Mouse (Mus musculus) lung, adult 2 months (tissue): ENCODE data around the gene Arhgap27. TPM values are rescaled to one million over a fixed set of nuclear protein-coding genes. Genes with fewer than 3 reads are reported as not detected.

Experiments used
- DNase-seq: peaks from one replicate; pipeline ENCODE4 v3.0.0; 2022
- H3K4me1 ChIP-seq: fragments of 200-500 bp; 2 replicates; pipeline ENCODE4 v1.6.1; 2011; ENCODE audit warnings: low read length; ENCODE audit not compliant: control insufficient read depth, insufficient read depth
- H3K4me3 ChIP-seq: fragments of 200-500 bp; replicated peaks from 2 replicates; pipeline ENCODE3; 2011; ENCODE audit warnings: low read depth, mild to moderate bottlenecking, control low read depth, low read length; ENCODE audit errors: extremely low read depth
- CTCF ChIP-seq: fragments of 200-500 bp; IDR thresholded peaks from 2 replicates; pipeline ENCODE4 v1.5.1; 2011; ENCODE audit warnings: mild to moderate bottlenecking, low read length, control low read depth; ENCODE audit not compliant: insufficient read depth
- POLR2A ChIP-seq: fragments of 200-500 bp; IDR thresholded peaks from 2 replicates; pipeline ENCODE4 v1.6.1; 2011; ENCODE audit warnings: low read depth, mild to moderate bottlenecking, control low read depth, low read length, borderline replicate concordance; ENCODE audit errors: extremely low read depth
- WGBS: fragments of 180-500 bp; shearing (Covaris S2); methylation state at CpG from one replicate; pipeline ENCODE4 v1.1.7; 2018; 5-methylcytosine and 5-hydroxymethylcytosine counted together
- polyA plus RNA-seq: library from polyadenylated mRNA; depleted of rRNA; stranded (reverse); fragments of >200 nt; gene quantifications from 2 replicates; pipeline ENCODE4 v1.2.3, GENCODE M21; 2012

Gene Arhgap27
- polyA plus RNA-seq, 1 experiment: 71.4 TPM

DNA sequence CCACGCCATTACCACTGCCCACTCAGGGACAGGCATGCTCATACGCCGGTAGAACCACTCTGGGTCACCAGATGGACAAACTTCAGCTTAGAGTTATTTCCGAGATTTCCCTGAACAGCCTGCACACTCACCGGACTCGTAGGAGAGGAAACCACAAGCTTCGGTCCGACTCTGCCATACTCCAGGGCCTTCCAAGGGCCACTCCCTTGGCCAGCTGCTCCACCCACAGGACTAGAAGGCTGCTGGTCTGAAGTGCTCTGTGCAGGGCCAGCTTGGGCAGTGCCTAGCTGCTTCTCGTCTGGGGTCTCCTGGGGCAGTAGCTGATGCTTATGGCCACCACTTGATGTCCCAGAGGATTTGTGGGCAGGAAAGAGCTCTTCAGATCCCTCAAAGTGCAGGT, 23.3 kb upstream of the Arhgap27 start:
- WGBS: 63% methylated on average over 9 of the region's 9 CpGs
- peak; percentile 60 for DNase-seq
- Histone ChIP-seq H3K4me1 (peaks cover 20% of the 10 kb centered on the region), H3K4me3 (peak overlapping the region; percentile 12)
- TF ChIP-seq CTCF: no peak
- TF ChIP-seq POLR2A: peak; percentile 32; the same call in 1 of the 2 replicates

DNA sequence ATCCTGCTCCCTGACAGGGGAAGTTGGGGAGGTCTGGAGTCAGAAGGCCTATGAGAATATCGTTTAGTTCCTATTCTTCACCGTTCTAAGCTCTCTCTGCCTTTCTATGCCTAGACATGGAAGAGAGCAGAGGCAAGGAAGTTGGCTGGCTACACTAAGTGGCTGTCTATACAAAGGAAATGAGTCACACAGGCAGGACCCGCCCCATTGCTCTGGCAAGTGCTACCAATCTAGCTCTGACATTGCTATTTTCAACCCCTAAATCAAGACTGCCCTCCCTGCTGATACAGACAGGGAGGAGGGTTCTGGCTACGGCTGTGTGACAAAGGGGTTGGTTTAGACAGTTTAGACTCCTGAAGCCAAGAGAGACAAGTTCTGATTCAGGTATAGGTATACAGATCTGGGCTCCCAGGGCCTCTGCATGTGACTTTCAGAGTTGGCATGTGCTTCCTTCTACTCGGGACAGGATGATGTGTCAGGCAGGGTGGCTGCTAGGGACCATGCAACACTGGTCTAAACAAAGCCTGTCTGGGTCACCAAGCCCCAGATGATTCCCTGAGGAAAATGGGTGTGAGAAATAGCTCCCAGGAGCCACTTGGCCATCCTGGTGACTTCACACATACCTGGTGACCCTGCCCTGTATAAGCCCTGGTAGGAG, 18.6 kb upstream of the Arhgap27 start:
- TF ChIP-seq POLR2A (no peak), CTCF (no peak)
- 3% methylated on average over 5 of the region's 5 CpGs for WGBS
- peak; percentile 73 for DNase-seq
- Histone ChIP-seq H3K4me1 (peaks cover 24% of the 10 kb centered on the region), H3K4me3 (no peak overlapping the region)

DNA sequence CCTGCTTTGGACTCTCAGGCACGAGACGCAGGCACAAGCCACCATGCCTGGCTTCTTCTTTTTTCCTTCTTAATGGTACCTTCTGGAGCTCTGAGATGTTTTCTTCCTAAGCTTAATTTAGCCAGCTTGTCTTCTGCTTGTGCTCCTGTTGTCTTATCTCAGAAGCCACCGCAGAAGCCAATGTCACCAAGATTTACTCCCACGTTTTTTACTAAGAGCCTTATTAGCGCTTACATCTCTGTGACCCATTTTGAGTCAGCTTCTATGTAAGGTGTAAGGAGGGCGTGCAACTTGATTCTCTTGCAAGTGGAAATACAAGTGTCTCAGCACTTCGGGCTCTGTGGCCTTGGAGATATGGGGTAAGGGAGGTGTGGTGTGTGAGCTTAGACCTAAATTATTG, 18.0 kb upstream of the Arhgap27 start:
- peaks cover 21% of the 10 kb centered on the region for H3K4me1 ChIP-seq
- H3K4me3 ChIP-seq: no peak overlapping the region
- DNase-seq: no peak
- WGBS: 64% methylated on average over 7 of the region's 7 CpGs
- no peak for TF ChIP-seq CTCF
- TF ChIP-seq POLR2A: no peak

DNA sequence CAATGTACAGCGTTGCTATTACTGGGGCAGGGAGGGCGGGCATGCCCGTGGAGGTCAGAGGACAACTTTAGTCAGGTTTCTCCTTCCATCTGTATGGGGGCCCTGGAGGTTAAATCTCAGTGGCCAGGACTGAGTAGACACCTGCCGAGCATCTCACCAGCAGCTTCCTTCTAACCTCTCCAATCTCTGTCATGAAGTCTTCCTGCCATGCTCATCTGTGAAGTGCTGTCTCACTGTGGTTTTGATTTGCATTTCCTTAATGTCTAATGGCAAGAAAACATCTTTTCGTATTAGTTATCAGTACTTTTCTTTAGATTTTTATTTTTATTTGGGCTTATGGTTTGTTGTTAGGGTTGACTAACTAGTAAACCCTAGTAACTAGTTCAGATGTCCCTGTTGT, 17.0 kb upstream of the Arhgap27 start:
- WGBS: 89% methylated on average over 5 of the region's 5 CpGs
- no peak overlapping the region for H3K4me3 ChIP-seq
- DNase-seq: no peak
- no peak for TF ChIP-seq CTCF
- H3K4me1 ChIP-seq: peaks cover 23% of the 10 kb centered on the region

DNA sequence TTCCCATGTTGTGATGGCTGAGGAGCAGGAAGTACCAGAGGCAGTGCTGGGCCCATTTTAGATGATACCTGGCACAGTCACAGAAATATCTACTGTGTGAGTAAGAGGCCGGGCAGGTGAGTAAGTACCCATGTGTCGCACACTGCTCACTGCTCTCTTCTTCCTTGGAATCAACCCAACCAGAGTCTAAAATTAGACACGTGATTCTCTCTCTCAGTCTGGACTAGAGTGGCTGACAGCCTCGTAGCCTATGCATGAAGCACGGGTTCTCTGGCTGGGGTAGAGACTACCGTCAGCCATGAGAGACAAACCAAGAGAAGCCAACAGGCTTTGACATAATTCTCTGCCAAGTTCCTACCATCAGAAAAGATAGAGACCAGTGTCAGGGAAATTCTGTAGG, 14.8 kb upstream of the Arhgap27 start:
- no peak for DNase-seq
- TF ChIP-seq POLR2A (no peak), CTCF (no peak)
- WGBS: 69% methylated on average over 6 of the region's 6 CpGs
- peaks cover 30% of the 10 kb centered on the region for H3K4me1 ChIP-seq
- no peak overlapping the region for H3K4me3 ChIP-seq

DNA sequence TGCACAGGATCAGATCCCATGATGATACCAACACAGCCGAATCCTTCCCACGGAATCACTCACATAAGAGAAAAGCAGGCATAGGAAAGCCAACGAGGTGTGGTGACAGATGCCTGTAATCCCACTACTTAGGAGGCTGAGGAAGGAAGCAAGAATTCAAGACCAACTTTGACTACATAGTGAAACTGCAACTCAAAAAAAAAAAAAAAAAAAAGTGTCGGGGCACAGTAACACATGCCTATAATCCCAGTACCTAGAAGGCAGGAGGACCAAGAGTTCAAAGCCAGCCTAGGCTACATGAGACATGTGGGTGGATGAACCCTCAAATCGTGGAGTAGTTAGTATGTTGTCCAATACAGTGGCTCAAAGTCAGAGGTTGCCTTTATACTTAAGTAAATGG, 12.3 kb upstream of the Arhgap27 start:
- TF ChIP-seq POLR2A (no peak), CTCF (no peak)
- no peak overlapping the region for H3K4me3 ChIP-seq
- DNase-seq: no peak
- 37% methylated on average over 5 of the region's 5 CpGs for WGBS
- peaks cover 24% of the 10 kb centered on the region for H3K4me1 ChIP-seq

DNA sequence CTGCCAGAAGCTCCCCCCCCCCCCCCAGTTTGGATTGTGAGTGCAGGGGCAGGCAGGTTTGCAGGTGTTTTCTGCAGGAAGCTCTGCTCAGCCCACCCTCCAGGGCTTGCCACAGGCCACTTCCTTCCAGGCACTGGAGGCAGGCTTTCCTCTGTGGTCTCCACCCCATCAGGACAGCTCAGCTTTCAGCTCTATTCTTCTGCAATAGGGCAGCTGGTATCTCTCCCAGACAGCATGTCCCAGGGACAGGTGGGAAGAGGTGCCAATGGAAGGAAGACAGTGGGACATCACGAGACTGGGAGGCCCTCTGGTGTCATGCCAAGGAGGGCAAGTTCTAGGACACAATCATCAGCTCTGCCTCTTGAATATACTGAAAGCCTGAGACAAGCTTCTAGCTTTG, 11.8 kb upstream of the Arhgap27 start:
- Histone ChIP-seq H3K4me3 (no peak overlapping the region), H3K4me1 (peaks cover 26% of the 10 kb centered on the region)
- 18% methylated on average over 1 of the region's 1 CpGs for WGBS
- TF ChIP-seq CTCF (no peak), POLR2A (no peak)
- DNase-seq: no peak

DNA sequence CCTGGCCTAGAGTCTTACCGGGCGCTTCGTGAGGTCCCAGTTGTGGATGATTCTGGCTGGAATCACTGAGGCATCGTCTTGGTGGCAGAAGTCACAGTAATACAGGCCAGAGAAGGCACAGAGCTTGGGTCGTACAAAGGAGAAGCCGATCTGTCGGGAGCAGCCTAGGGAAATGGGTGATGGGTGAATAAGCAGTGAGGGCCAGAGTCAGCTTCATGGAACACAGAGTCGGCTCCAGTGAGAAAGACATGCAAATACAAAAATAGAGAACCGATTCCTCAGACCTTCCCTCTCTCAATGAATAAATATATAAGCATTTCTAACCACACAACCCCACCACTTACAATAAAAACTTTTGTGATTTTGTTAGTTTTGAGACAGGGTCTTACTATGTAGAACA, 10.4 kb upstream of the Arhgap27 start:
- no peak overlapping the region for H3K4me3 ChIP-seq
- TF ChIP-seq CTCF (no peak), POLR2A (no peak)
- H3K4me1 ChIP-seq: peaks cover 26% of the 10 kb centered on the region
- DNase-seq: no peak
- WGBS: 85% methylated on average over 9 of the region's 9 CpGs

DNA sequence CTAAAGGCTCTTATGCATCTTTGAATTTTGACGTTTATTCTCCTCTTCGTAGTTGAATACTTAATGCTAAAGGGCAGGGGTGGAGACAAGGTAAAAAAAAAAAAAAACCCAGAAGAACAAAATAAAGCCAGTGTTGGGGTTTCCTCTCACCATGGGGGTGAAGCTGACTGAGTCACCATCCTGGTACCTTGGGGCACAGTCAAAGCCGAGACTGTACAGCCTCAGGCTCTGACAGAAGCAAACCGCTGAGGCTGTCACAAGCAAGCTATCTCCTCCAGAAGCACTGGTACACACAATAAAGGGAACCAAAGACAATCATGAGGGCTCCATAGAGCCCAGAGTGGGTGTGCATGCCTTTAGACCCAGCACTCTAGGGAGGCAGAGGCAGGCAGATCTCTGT, 9.1 kb upstream of the Arhgap27 start:
- Histone ChIP-seq H3K4me3 (no peak overlapping the region), H3K4me1 (peaks cover 26% of the 10 kb centered on the region)
- no peak for DNase-seq
- TF ChIP-seq CTCF (no peak), POLR2A (no peak)
- WGBS: 60% methylated on average over 4 of the region's 4 CpGs

DNA sequence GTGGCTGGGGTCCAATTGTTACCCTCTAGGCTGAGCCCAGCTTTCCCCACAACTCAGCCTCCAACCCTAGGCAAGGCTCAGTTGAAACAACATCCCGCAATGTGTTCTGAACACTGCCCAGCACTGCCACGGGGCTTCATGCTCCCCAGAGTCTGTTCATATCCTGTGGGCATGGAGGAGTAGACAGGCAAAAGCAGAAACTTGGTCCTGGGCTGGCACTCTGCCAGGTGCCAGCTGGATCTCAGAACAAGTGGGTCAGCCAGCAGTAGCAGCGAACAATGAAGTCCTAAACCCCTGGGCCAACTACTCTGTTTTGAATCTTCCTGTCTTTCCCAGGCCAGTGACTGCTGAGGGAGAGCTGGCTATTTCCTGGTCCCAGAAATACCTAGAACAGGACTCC, 8.6 kb upstream of the Arhgap27 start:
- no peak for DNase-seq
- no peak overlapping the region for H3K4me3 ChIP-seq
- TF ChIP-seq CTCF: no peak
- TF ChIP-seq POLR2A: no peak
- peaks cover 26% of the 10 kb centered on the region for H3K4me1 ChIP-seq
- WGBS: 28% methylated on average over 3 of the region's 3 CpGs
